Mouse (Mus musculus) cortical plate, adult 2 months (tissue): ENCODE results near the gene Ehbp1l1. TPM values are rescaled to one million over a fixed set of nuclear protein-coding genes. Genes with fewer than 3 reads are reported as not detected.

Source experiments
- H3K27ac ChIP-seq: fragments of 200-500 bp; 2 replicates; pipeline ENCODE4 v1.5.1; 2012; ENCODE audit warnings: low read length, control low read depth, inconsistent platforms; ENCODE audit not compliant: insufficient read depth
- H3K4me1 ChIP-seq: fragments of 200-500 bp; 2 replicates; pipeline ENCODE4 v1.6.1; 2011; ENCODE audit warnings: low read length; ENCODE audit not compliant: control insufficient read depth, insufficient read depth
- H3K4me3 ChIP-seq: fragments of 200-500 bp; 2 replicates; pipeline ENCODE4 v1.5.1; 2011; ENCODE audit warnings: mild to moderate bottlenecking, low read length, control low read depth; ENCODE audit not compliant: insufficient read depth
- CTCF ChIP-seq: fragments of 200-500 bp; IDR thresholded peaks from 2 replicates; pipeline ENCODE4 v1.5.1; 2011; ENCODE audit warnings: mild to moderate bottlenecking, control low read depth, low read length; ENCODE audit not compliant: insufficient read depth; ENCODE audit errors: extremely low read depth
- POLR2A ChIP-seq: fragments of 200-500 bp; IDR thresholded peaks from 2 replicates; pipeline ENCODE4 v1.6.1; 2011; ENCODE audit warnings: mild to moderate bottlenecking, low read length, control low read depth; ENCODE audit not compliant: insufficient read depth; ENCODE audit errors: extremely low read depth
- polyA plus RNA-seq: library from polyadenylated mRNA; depleted of rRNA; stranded (reverse); fragments of >200 nt; gene quantifications from 2 replicates; pipeline ENCODE4 v1.2.3, GENCODE M21; 2012; rRNA removed

Gene Ehbp1l1
- polyA plus RNA-seq, result 16.5 and 17.0 TPM in 2 replicates

DNA sequence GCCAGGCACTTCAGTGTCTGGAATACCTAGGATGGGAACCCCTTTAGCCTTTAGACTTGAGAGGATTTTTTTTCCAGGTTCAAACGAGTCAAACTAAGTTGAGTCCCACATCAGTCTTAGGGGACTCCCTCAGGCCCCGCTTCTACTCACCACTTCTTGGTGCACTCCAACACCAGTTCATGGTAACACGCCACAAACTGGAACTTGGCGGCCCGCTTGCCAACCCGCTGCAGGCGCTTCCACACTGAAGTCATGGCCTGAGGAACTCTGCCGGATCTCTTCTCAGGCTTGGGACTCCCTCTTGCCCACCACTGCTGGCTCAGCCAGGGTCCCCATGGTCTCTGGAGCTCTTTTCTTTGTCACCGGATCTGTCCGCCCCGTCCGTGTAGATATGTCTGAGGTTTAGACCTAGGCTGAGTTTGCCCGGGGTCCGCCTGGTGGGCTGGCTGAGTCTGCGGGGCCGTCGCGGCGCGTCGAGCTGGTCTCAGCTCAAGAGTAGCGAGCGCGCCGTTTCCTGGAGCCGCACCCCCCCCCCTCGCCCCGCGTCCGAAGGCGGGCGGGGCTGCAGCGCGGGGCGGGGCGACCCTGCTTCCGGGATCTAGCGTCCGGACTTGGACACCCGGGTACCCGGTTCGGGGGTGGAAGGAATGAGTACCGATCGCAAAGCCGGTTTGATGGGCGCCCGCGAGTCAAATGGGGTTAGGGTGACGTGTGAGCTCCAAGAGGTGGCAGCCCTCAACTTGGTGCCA lies at the start of gene Ehbp1l1:
Ehbp1l1 (minus strand) TSS at position 551 of the 749 bp plus-strand sequence.
- Histone ChIP-seq H3K4me3 (peak within 1 kb of the TSS; percentile 81), H3K27ac (0 out of 2 replicates have a peak within 1 kb of the TSS, but pooled peaks have one; percentile 32), H3K4me1 (peaks cover 7% of the 10 kb centered on the region; the same call in 1 of the 2 replicates)
- TF ChIP-seq POLR2A (no peak), CTCF (no peak)

DNA sequence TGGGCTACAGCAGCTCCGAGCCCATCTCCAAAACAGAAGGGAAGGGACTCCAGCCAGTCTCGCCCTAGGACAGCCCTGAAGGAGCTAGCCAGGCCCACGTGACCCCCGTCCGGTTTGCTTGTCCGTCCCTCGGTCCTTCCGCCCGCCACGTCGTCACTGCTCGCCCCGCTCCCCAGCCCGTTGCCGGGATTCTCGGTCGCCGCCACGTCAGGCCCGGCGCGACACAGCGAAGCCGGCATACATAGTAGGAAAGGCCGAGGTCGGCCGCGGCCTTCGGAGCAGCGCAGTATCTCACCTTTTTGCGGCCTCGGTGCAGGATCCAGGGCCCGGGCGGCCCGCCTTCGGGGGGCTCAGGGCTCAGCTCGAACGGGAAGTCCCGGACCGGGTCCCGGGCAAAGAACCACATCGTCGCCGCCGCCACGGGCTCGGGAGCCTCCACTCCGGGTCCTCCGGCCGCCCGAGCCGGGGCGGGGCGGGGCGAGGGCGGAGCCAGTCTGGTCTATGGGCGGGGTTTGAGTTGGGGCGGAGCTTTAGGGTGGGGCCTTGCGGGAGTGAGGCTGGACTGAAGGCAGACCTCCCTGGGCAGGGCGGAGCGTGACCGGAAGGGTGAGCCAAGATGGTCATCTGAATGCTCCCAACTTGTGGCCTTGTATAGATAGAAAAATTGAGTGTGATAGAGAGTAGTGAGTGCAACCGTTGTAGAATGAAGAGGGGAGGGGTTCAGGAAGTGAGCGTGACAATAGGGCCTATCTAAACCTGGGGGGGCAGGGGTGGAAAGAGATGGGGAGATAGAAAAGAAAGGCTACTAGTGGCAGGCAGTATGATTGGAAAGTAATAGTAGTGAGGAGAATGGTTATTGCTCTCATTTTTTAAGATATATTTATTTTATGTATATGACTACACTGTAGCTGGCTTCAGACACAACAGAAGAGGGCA lies 45.1 kb upstream of the Ehbp1l1 start, which contains the start of gene Scyl1:
Scyl1 (minus strand) TSS at position 495 of the 936 bp plus-strand sequence.
- H3K4me3 ChIP-seq, result peak within 1 kb of the TSS; percentile 58
- 0 out of 2 replicates have a peak within 1 kb of the TSS, but pooled peaks have one; percentile 11 for H3K27ac ChIP-seq
- TF ChIP-seq CTCF (no peak), POLR2A (peak; percentile 45; the same call in 1 of the 2 replicates)
- H3K4me1 ChIP-seq, result peaks cover 3% of the 10 kb centered on the region

DNA sequence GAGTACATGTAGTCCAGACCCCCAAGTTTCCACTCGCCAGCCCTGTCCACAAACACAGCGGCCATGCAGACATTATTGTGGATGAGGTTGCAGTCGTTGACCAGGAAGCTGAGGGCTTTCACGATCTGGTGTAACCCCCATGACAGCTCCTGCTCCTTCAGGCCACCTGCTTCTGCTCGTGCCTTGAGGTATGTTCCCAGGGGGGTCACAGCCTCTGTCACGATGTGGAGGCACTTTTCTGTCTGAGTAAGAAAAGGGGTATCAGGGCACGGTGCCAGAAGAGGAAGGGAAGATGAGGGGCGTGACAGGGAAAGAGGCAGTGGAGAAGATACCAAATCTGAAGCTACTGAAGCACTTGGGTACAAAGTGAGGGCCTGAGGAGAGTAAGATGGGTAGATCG lies 44.2 kb upstream of the Ehbp1l1 start:
- TF ChIP-seq CTCF (no peak), POLR2A (no peak)
- Histone ChIP-seq H3K4me1 (peaks cover 3% of the 10 kb centered on the region), H3K27ac (no peak overlapping the region), H3K4me3 (peak overlapping the region; percentile 58)

DNA sequence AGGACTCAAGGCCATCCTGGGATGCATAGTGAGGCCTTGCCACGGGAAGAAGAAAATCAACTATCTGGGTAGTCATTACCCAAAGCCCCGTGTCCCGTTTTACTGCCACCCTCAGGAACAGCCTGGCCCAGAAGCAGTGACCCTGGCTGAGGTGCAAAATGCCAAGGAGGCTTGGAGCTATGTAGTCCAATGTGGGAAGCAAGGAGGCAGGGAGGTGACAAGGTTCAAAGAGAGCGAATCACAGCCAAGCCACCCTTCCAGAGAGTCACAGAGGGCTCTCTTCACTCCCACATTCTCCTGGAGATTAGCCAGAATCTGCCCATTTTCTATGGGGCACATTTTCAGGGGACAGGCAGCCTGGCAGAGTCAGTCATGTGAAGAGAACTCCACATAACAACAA lies 41.2 kb upstream of the Ehbp1l1 start:
- TF ChIP-seq POLR2A, result no peak
- TF ChIP-seq CTCF, result no peak
- Histone ChIP-seq H3K4me1 (peaks cover 3% of the 10 kb centered on the region), H3K27ac (no peak overlapping the region), H3K4me3 (no peak overlapping the region)

DNA sequence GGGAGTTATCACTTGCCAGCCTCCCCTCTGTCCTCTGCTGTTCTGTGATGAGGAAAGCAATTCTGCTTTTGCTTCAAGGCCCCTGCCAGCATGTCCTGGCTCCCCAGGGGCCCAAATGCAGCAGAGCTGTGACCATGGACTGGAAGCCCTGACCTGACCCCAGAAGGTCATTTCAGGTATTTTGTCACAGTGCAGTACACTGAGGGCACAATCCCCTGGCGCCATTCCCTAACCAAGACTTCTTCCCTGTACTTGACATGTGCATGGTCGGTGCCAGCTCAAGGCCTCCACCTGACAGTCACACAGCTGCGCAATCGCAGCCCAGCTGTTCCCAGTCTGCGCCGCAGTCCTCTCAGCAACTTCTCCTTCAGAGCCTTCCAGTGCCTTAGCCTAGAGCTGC lies 37.0 kb upstream of the Ehbp1l1 start:
- no peak overlapping the region for H3K27ac ChIP-seq
- no peaks in the 10 kb centered on the region for H3K4me1 ChIP-seq
- TF ChIP-seq POLR2A (no peak), CTCF (no peak)
- H3K4me3 ChIP-seq, result no peak overlapping the region

DNA sequence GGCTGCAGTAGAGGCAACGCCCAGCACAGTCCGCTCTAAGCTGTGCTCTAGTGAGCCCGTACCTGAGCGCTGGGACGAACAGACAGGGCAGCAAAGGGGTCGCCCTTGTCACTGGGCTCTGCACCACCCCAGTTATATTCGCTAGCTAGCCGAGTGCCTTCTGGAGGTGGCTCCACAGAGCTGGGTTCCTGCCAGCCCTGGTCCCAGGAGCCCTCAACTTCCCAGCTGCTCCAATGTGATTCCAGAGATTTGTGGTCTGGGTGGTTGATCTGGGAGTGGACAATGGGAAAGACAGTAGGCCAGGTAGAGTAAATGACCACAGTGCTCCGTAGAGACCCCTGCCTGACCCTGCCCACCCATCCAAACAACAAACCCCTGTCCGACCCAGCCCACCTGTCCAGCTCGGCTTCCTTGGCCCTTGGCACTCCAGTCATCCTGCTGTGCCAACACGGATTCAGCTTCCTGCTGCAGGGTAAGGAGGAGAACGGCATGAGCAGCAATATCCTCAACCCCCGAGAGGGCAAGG lies 32.8 kb upstream of the Ehbp1l1 start:
- Histone ChIP-seq H3K4me3 (no peak overlapping the region), H3K4me1 (no peaks in the 10 kb centered on the region), H3K27ac (no peak overlapping the region)
- TF ChIP-seq POLR2A, result no peak
- no peak for TF ChIP-seq CTCF

DNA sequence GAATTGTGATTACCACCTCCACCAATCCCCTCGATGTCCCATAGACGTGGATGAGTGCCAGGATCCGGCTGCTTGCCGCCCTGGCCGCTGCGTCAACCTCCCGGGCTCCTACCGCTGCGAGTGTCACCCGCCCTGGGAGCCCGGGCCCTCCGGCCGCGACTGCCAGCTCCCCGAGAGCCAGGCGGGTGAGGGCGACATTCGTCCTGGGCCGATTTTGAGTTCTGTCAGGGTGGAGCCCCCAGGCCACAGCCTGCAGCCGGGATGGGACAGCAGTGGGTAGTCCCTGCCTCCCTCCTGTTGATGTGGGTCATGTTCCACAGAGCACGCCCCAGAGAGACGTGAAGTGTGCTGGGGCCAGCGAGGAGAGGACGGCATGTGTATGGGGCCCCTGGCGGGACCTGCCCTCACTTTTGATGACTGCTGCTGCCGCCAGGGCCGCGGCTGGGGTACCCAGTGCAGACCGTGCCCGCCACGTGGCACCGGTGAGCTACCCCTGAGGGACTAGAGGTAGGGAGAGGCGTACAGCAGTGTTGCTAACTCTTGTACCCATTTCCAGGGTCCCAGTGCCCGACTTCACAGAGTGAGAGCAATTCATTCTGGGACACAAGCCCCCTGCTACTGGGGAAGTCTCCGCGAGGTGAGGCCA lies 31.0 kb upstream of the Ehbp1l1 start:
- TF ChIP-seq CTCF, result no peak
- no peak for TF ChIP-seq POLR2A

DNA sequence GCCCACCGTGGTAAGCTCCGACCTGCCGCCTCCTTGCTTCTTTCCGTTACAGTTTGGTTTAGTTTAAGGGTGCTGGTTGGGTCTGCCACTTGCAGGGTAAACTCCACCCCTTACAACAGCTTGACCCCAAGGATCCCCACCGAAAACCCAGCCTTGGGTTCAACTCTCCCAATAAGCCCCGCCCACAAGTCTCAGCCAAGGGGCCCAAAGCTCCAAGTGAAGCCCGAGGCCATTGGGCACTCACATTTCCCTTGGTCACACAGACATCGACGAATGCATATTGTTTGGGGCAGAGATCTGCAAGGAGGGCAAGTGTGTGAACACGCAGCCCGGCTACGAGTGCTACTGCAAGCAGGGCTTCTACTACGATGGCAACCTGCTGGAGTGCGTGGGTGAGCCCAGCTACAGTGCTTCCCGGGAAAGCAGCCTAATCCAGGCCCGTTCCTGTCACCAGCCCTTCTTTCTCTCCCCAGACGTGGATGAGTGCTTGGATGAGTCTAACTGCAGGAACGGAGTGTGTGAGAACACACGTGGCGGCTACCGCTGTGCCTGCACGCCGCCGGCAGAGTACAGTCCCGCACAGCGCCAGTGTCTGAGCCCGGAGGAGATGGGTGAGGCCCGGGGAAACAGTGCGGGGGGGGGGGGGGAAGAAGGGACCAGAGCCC lies 30.3 kb upstream of the Ehbp1l1 start:
- TF ChIP-seq POLR2A (no peak), CTCF (no peak)
- Histone ChIP-seq H3K4me1 (no peaks in the 10 kb centered on the region), H3K27ac (no peak overlapping the region), H3K4me3 (no peak overlapping the region)

More for the DNA sequence above, 31.0 kb upstream of the Ehbp1l1 start:
- Histone ChIP-seq H3K4me3 (no peak overlapping the region), H3K4me1 (no peaks in the 10 kb centered on the region), H3K27ac (no peak overlapping the region)
